Mouse (Mus musculus) embryonic facial prominence, embryonic 15.5 days (tissue): ENCODE results near the gene Fam92b. TPM values are rescaled to one million over a fixed set of nuclear protein-coding genes. Genes with fewer than 3 reads are reported as not detected.

Experiments used
- ATAC-seq: fragments of 200-750 bp; cut with Nextera tagmentation; 2 replicates; pipeline ENCODE4 v1.8.0; 2017; ENCODE audit warnings: low read depth, moderate TSS enrichment; ENCODE audit not compliant: insufficient number of reproducible peaks, low FRiP score, low TSS enrichment
- H3K27ac ChIP-seq: fragments of 300-500 bp; sonication (generic); replicated peaks from 2 replicates; pipeline ENCODE4 v1.5.1; 2015; ENCODE audit warnings: mild to moderate bottlenecking, inconsistent platforms
- H3K27me3 ChIP-seq: fragments of 300-500 bp; sonication (generic); 2 replicates; pipeline ENCODE4 v1.6.1; 2015; ENCODE audit warnings: inconsistent platforms
- H3K36me3 ChIP-seq: fragments of 300-500 bp; sonication (generic); 2 replicates; pipeline ENCODE4 v1.6.1; 2015; ENCODE audit warnings: mild to moderate bottlenecking, inconsistent platforms
- H3K4me1 ChIP-seq: fragments of 300-500 bp; sonication (generic); 2 replicates; pipeline ENCODE4 v1.6.1; 2015; ENCODE audit warnings: inconsistent platforms
- H3K4me2 ChIP-seq: fragments of 300-500 bp; sonication (generic); replicated peaks from 2 replicates; pipeline ENCODE4 v1.6.1; 2015; ENCODE audit warnings: mild to moderate bottlenecking, inconsistent platforms
- H3K4me3 ChIP-seq: fragments of 300-500 bp; sonication (generic); replicated peaks from 2 replicates; pipeline ENCODE4 v1.5.1; 2015; ENCODE audit warnings: mild to moderate bottlenecking, inconsistent platforms
- H3K9ac ChIP-seq: fragments of 300-500 bp; sonication (generic); 2 replicates; pipeline ENCODE4 v1.6.1; 2015; ENCODE audit warnings: inconsistent platforms
- H3K9me3 ChIP-seq: fragments of 300-500 bp; sonication (generic); replicated peaks from 2 replicates; pipeline ENCODE4 v1.6.1; 2016; ENCODE audit warnings: inconsistent platforms
- WGBS: fragments of 180-500 bp; shearing (Covaris S2); methylation state at CpG from one replicate; pipeline ENCODE4 v1.1.7; 2015; 5-methylcytosine and 5-hydroxymethylcytosine counted together
- polyA plus RNA-seq: library from polyadenylated mRNA; unstranded; fragments of >200 nt; fragmentation: Nextera tagmentation; extraction: Ambion mirVana; gene quantifications from 2 replicates; pipeline ENCODE4 v1.2.1, GENCODE M21; 2015

Gene Fam92b
- polyA plus RNA-seq, result 6.6 and 11.4 TPM in 2 replicates

DNA sequence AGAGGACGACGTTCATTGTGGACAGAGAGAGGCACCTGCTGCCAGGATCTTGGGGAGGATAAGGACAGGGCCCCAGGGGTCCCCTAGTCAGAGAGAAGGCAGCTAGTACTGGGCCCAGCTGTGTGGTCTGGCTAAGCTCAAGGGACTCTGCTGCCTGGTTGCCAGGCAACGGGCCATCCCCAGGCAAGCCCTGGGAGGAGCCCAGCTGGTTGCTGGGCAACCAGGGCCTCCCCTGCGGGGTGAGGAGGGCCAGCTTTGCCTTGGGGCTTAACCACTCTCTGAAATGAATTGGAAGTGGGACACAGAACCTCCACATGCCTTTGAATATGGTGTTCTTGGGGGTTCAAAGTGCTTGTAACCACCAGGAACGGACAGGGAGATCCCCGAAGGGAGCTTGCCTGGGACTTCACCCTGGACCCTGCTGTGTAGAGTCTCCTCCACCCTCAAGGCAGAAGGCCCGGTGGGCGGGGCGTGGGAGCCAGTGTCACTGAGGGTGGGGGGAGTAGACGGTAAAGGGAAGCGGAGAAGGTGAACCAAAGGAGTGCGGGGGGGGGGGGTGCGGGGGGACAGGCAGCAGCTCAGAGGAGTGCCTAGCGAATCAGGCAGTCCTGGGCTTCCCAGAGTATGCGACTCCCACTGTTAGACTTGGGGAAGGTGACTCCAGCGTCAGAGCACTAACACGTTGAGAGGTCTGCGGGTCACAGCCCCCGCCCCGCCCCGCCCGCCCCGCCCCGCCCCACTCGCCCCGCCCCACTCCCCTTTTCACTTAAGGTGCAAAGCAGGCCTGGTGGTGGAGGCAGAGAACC lies at the start of gene Fam92b:
Gene Fam92b, minus strand, starts transcription at position 149 of the 806 bp plus-strand sequence.
- no peaks in the 10 kb centered on the region for H3K9me3 ChIP-seq
- peaks cover 23% of the 10 kb centered on the region for H3K27me3 ChIP-seq
- no peak within 1 kb of the TSS for H3K27ac ChIP-seq
- under 1% methylated on average over 25 of the region's 26 CpGs for WGBS
- H3K4me3 ChIP-seq, result no peak within 1 kb of the TSS
- no peak within 1 kb of the TSS for H3K9ac ChIP-seq
- peak within 1 kb of the TSS; percentile 39 for H3K4me2 ChIP-seq
- H3K36me3 ChIP-seq, result no peaks in the 10 kb centered on the region
- peak; percentile 86 for ATAC-seq
- peaks cover 39% of the 10 kb centered on the region for H3K4me1 ChIP-seq

DNA sequence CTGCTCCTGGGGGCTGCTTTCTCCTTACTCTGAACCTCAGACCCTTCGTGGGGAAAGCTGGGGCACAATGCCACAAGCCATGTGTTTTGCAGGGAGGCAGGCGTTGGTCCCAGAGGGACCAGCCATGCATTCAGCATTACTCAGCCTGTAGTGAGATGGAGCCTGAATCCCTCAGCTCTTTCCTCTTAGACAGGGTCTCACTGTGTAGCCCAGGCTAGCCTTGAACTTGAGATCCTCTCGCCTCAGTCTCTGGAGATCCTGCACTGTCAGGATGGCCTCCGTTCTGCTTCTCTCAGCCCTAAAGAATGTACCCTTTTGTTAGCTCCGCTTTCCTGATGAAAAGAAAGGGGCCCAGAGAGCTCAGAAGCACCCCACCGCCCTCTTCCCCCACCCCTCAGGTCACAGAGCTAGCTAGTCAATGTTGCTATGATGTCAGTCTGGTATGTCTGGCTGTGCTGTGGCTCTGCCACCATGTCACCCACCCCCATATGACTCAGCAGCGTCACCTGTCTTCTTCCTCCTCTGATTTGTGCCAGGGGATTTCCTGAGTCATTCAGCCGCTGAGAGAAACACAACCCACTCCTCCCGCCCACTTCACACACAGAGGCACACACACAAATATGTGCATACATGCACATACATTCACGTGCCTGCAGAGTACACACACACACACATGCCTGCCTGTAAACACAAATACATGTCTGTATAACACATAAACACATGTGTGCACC lies 48.3 kb upstream of the Fam92b start:
- no peak overlapping the region for H3K4me3 ChIP-seq
- H3K9ac ChIP-seq, result no peak overlapping the region
- H3K4me1 ChIP-seq, result peaks cover 71% of the 10 kb centered on the region
- no peaks in the 10 kb centered on the region for H3K27me3 ChIP-seq
- 33% methylated on average over 10 of the region's 10 CpGs for WGBS
- H3K27ac ChIP-seq, result peak overlapping the region; percentile 72
- H3K9me3 ChIP-seq, result no peaks in the 10 kb centered on the region
- no peak for ATAC-seq
- no peak overlapping the region for H3K4me2 ChIP-seq
- no peaks in the 10 kb centered on the region for H3K36me3 ChIP-seq

- Histone ChIP-seq H3K36me3 (no peaks in the 10 kb centered on the region), H3K9ac (no peak overlapping the region), H3K27me3 (no peaks in the 10 kb centered on the region), H3K4me2 (no peak overlapping the region), H3K9me3 (no peaks in the 10 kb centered on the region), H3K4me3 (no peak overlapping the region), H3K27ac (peak overlapping the region; percentile 72), H3K4me1 (peaks cover 63% of the 10 kb centered on the region)
- WGBS, result 38% methylated on average over 11 of the region's 11 CpGs
- no peak for ATAC-seq
These were observed 47.5 kb upstream of the Fam92b start for GRCm38 (mm10) chr8:120224521-120225420.

- no peaks in the 10 kb centered on the region for H3K27me3 ChIP-seq
- 54% methylated on average over 11 of the region's 11 CpGs for WGBS
- H3K9me3 ChIP-seq, result no peaks in the 10 kb centered on the region
- H3K27ac ChIP-seq, result no peak overlapping the region
- no peak for ATAC-seq
- H3K4me2 ChIP-seq, result no peak overlapping the region
- peaks cover 55% of the 10 kb centered on the region for H3K4me1 ChIP-seq
- no peak overlapping the region for H3K9ac ChIP-seq
- no peak overlapping the region for H3K4me3 ChIP-seq
- no peaks in the 10 kb centered on the region for H3K36me3 ChIP-seq
These were observed 45.3 kb upstream of the Fam92b start for GRCm38 (mm10) chr8:120222548-120222947.

DNA sequence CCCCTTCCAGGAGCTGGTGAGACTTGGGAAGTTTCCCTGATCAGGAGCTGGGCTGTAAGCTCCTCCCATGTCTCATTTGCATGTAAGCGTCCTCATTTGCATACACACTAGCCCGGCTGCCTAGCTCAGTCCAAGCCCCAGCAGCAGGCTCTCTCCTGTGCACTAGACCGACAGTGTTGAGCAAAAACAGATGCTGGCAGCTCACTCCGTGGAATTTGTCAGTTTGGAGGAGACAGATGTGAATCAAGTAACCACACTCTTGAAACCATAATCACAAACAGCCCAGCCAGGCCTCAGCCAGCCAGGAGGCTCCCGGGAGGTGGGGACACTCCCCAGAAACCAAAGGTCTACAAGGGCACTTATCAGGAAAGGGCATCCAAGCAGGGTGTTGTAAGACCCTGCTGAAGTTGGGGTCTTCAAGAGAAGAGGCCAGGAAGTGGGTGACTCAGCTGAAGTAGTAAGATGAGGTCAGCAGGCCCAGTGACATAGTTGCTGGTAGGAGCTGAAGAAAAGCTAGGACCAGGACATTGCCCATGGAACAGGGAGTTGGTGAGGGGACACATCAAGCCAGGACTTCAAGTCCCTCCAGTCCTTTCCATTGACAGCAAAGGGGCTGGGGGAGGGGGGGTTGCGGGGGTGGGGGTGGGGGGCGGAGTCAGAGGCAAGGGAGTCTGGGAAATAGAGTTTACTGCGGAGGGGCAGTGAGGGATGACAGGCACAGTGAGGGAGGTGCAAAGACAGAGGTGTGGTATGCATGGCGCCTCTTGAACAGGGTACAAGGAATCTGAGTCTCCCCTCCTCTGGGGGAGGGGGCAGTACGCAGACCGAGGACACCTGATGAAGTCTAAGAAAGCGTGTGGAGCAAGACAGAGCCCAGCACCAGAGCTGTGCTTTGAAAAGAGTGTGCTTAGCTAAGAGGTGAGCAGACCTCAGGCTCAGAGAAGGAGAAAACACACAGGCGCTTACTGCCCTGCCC lies 39.9 kb upstream of the Fam92b start:
- Histone ChIP-seq H3K4me1 (peaks cover 37% of the 10 kb centered on the region), H3K27ac (peak overlapping the region; percentile 88), H3K9ac (no peak overlapping the region), H3K4me3 (no peak overlapping the region), H3K9me3 (no peaks in the 10 kb centered on the region), H3K36me3 (no peaks in the 10 kb centered on the region), H3K4me2 (0 out of 2 replicates have a peak overlapping the region, but pooled peaks have one; percentile 17), H3K27me3 (no peaks in the 10 kb centered on the region)
- peak; percentile 89 for ATAC-seq
- 15% methylated on average over 13 of the region's 13 CpGs for WGBS

GRCm38 (mm10) chr8:120215416-120216141 lies 38.3 kb upstream of the Fam92b start:
- Histone ChIP-seq H3K9me3 (no peaks in the 10 kb centered on the region), H3K4me2 (no peak overlapping the region), H3K27ac (peak overlapping the region; percentile 70), H3K4me3 (no peak overlapping the region), H3K36me3 (no peaks in the 10 kb centered on the region), H3K4me1 (peaks cover 46% of the 10 kb centered on the region), H3K9ac (no peak overlapping the region), H3K27me3 (no peaks in the 10 kb centered on the region)
- WGBS, result 43% methylated on average over 7 of the region's 7 CpGs
- no peak for ATAC-seq

- Histone ChIP-seq H3K4me1 (peaks cover 55% of the 10 kb centered on the region), H3K27me3 (no peaks in the 10 kb centered on the region), H3K9ac (no peak overlapping the region), H3K36me3 (no peaks in the 10 kb centered on the region), H3K4me3 (no peak overlapping the region), H3K9me3 (no peaks in the 10 kb centered on the region), H3K4me2 (no peak overlapping the region), H3K27ac (no peak overlapping the region)
- no peak for ATAC-seq
- WGBS, result 70% methylated on average over 5 of the region's 5 CpGs
These were observed 36.7 kb upstream of the Fam92b start for GRCm38 (mm10) chr8:120213939-120214338.

DNA sequence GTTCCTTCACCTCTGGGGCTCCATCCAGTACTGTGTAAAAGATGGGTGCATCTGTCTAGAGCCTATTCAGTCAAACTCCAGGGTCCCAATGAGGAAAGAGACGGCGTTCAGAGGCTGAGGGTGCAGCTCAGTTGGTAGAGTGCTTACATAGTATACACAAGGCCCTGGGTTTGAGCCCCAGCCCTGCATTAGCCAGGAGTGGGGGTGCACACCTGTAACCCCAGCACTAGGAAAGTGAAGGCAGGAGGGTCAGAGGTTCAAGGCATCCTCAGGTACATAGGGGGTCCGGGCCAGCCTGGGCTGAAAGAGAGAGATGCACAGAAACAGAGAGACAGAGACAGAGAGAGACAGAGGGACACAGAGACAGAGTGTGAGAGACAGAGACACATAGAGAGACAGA lies 36.0 kb upstream of the Fam92b start:
- WGBS, result 92% methylated on average over 3 of the region's 3 CpGs
- no peaks in the 10 kb centered on the region for H3K36me3 ChIP-seq
- no peaks in the 10 kb centered on the region for H3K9me3 ChIP-seq
- H3K27me3 ChIP-seq, result no peaks in the 10 kb centered on the region
- no peak overlapping the region for H3K4me2 ChIP-seq
- H3K27ac ChIP-seq, result no peak overlapping the region
- H3K4me1 ChIP-seq, result peaks cover 56% of the 10 kb centered on the region
- ATAC-seq, result no peak
- H3K4me3 ChIP-seq, result no peak overlapping the region
- no peak overlapping the region for H3K9ac ChIP-seq

DNA sequence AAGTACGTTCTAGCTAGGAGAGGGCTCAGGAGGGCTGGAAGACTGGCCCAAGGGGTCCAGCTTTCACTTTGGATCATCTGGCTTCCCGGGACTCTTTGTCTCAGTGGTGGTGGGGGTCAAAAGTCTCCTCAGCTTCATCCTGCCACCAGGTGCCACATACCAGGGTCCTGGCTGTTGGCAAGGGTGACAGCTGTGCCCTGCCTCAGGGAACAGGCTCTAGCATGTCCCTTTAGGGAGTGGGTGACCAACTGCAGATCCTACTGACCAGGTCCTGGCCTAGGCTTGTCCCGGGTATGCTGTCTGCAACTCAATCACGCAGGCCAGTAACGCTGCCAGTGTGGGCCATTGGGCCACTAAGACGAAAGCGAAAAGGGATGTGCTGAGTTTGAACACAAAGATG lies 35.3 kb upstream of the Fam92b start:
- WGBS, result 84% methylated on average over 7 of the region's 7 CpGs
- Histone ChIP-seq H3K36me3 (no peaks in the 10 kb centered on the region), H3K27ac (no peak overlapping the region), H3K4me1 (peaks cover 56% of the 10 kb centered on the region), H3K4me3 (no peak overlapping the region), H3K4me2 (no peak overlapping the region), H3K9ac (no peak overlapping the region), H3K9me3 (no peaks in the 10 kb centered on the region), H3K27me3 (no peaks in the 10 kb centered on the region)
- no peak for ATAC-seq

DNA sequence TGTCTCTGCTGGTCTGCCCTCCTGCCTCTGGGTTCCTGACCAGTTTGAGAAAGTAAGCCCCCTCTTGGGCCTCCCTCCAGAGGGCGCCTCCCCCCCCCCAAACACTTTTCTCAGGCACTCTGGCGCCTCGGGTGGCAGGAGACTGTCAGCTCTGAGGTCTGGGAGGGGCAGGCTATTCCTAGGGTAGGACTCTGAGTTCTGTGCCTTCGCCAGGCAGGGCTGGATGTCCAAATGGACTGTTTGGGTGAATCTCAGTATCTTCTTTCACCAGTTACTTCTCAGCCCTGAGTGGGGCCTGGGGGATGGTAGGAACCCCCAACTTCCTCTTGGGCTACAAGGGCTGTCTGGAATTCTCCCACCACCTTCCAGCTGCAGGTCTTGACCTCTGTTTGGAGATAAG lies 34.1 kb upstream of the Fam92b start:
- Histone ChIP-seq H3K36me3 (no peaks in the 10 kb centered on the region), H3K27ac (no peak overlapping the region), H3K27me3 (no peaks in the 10 kb centered on the region), H3K9ac (no peak overlapping the region), H3K4me3 (no peak overlapping the region), H3K4me2 (no peak overlapping the region), H3K9me3 (no peaks in the 10 kb centered on the region), H3K4me1 (peaks cover 44% of the 10 kb centered on the region)
- 20% methylated on average over 4 of the region's 4 CpGs for WGBS
- no peak; the same call in 1 of the 2 replicates for ATAC-seq
